Mouse (Mus musculus) testis, adult 2 months (tissue): ENCODE results near the gene Fndc9.

Source experiments
- CTCF ChIP-seq: fragments of 200-500 bp; IDR thresholded peaks from 2 replicates; pipeline ENCODE4 v1.5.1; 2012; ENCODE audit warnings: low read depth, mild to moderate bottlenecking, inconsistent platforms, low read length, moderate library complexity; ENCODE audit not compliant: control insufficient read depth, insufficient read depth, insufficient replicate concordance
- POLR2A ChIP-seq: fragments of 200-500 bp; IDR thresholded peaks from 2 replicates; pipeline ENCODE4 v1.6.1; 2012; ENCODE audit warnings: low read depth, mild to moderate bottlenecking, inconsistent platforms, low read length, moderate library complexity; ENCODE audit not compliant: control insufficient read depth

DNA sequence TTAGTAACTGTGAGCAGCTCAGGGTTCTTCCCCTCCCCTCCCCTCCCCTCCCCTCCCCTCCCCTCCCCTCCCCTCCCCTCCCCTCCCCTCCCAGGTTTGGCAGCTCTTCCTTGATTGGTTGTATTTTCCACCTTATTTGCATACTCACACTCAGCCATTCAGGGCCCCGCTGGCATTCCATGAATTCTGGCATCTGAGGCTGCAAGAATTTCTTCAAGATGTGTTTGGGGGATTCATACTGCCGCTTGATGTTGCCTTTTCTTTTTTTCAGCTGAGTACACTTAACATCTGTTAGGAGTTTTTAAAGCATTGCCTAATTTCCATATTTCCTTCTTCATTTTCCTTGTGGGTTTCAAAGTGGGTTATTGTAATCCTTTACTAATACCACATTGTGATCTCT lies 47.0 kb upstream of the Fndc9 start:
- no peak for TF ChIP-seq CTCF
- TF ChIP-seq POLR2A, result no peak
